Mouse (Mus musculus): Measurements from ENCODE around the gene Rbmxl1.

DNA sequence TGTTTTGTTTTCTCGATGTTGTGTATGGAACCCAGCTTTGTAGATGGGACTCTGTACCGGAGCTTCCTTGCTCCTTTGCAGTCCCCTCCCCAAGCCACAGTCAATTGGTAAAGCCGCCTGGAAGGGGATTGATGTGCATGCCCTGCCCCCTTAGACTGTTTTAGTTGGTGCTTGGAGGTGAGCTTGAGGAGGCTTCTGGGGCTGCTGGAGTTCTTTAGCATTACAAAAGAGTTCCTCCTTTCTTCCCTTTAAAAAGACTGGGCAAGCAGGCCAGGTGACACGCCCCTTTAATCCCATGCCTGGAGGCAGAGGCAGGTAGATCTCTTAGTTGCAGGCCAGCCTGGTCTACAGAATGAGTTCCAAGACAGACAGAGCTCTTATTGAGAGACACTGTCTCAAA lies 4.4 kb upstream of the Rbmxl1 start:
- TF ChIP-seq CTCF (IDR thresholded peaks at IDR 0.05; ENCODE audit: borderline replicate concordance, control insufficient read depth, extremely low read depth, insufficient read depth, low read length, poor library complexity) (no peak), POLR2A (IDR thresholded peaks at IDR 0.05; ENCODE audit: control insufficient read depth, extremely low read depth, insufficient read depth, low read length, poor library complexity) (no peak)
